Mouse (Mus musculus) CD8-positive naive resting alpha-beta T cell, adult 2 months (primary cell): ENCODE results near the gene Edn1.

Source experiments
- DNase-seq, 2 experiments: peaks; one replicate each; pipeline ENCODE4 v3.0.0; 2022; ENCODE audit warnings: low read depth in 2 of 2, low spot score in 2 of 2

The Edn1 gene

GRCm38 (mm10) chr13:42309804-42310203 is 8.5 kb downstream of the Edn1 start:
- no peak for DNase-seq

- DNase-seq = no peak
These were observed 14.4 kb downstream of the Edn1 start for GRCm38 (mm10) chr13:42315628-42316027.

- no peak for DNase-seq
These were observed 16.5 kb downstream of the Edn1 start for GRCm38 (mm10) chr13:42317808-42318207.

GRCm38 (mm10) chr13:42328576-42328975 is 27.3 kb downstream of the Edn1 start:
- no peak for DNase-seq

GRCm38 (mm10) chr13:42331104-42331503 is 29.8 kb downstream of the Edn1 start:
- no peak for DNase-seq

GRCm38 (mm10) chr13:42334981-42335380 is 33.7 kb downstream of the Edn1 start:
- DNase-seq = no peak

- no peak for DNase-seq
These were observed 35.1 kb downstream of the Edn1 start for GRCm38 (mm10) chr13:42336414-42336813.

GRCm38 (mm10) chr13:42337072-42337471 is 35.8 kb downstream of the Edn1 start:
- DNase-seq = no peak

- DNase-seq = no peak
These were observed 38.2 kb downstream of the Edn1 start for GRCm38 (mm10) chr13:42339466-42339865.

GRCm38 (mm10) chr13:42341871-42342532 is 40.7 kb downstream of the Edn1 start:
- DNase-seq = no peak

- DNase-seq = no peak
These were observed 44.2 kb downstream of the Edn1 start for GRCm38 (mm10) chr13:42345439-42345838.

- DNase-seq = no peak
These were observed 45.1 kb downstream of the Edn1 start for GRCm38 (mm10) chr13:42346414-42346813.

GRCm38 (mm10) chr13:42351675-42352074 is 50.4 kb downstream of the Edn1 start:
- no peak for DNase-seq
